8 mouse cellular contexts compared by ENCODE assay signal in the genomic region with DNA sequence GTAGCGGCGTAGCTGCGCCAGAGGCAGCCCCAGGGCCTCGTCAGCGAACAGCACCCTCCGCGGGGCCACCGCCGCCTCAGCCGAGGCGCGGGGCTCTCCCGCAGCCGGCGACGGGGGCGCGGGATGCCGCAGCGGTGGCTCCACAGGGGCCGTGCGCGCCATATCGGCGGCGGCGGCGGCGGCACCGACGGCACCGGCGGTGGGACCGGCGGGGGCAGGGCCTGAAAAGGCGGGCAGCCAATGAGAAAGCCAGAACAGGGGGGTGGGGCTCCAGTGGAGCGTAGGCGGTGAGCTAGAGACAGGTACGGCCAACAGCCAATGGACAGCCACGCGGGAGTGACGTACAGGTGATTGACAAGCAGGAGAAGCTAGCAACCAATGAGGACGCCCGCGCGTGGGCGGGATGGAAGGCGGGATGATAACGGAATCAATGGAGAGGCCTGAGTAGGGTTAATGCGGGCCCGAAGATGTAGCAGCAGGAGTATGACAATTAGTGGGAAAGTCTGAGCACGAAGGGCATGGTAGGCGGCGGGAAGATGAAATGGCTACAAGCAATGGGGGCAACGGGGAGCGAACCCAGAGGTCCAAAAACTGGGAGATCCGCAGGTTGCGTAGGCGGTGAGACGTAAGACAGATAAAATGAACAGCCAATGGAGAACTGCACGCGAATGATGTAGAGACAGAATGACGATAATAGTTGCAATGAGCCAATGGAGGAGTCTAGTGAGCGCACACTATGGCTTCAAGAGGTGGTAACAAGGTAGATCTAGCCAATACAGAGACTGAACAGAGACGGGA. TPM values are rescaled to one million over a fixed set of nuclear protein-coding genes. Genes with fewer than 3 reads are reported as not detected.
DNase-seq lines count a peak whose midpoint lies in the region; ATAC-seq and TF ChIP-seq lines count a peak whose summit lies in the region.

A gene (minus strand): TSS at position 197 of the 798 bp plus-strand sequence.

- peak; percentile 6; the same call in 1 of the 2 replicates for TF ChIP-seq POLR2A in bone marrow, adult 2 months (IDR thresholded peaks at IDR 0.05; ENCODE audit: borderline replicate concordance, control insufficient read depth, low read depth, low read length)
- 0 out of 2 replicates have a peak, but pooled peaks have one; percentile 23 for TF ChIP-seq POLR2A in limb, embryonic 14.5 days (IDR thresholded peaks at IDR 0.05; ENCODE audit: borderline replicate concordance, extremely low read depth, insufficient read depth, insufficient read length)

- H3K27ac ChIP-seq in bone marrow, adult 2 months (ENCODE audit: control insufficient read depth, insufficient read depth, low read depth, low read length, poor library complexity), result peak within 1 kb of the TSS; percentile 94
- peak within 1 kb of the TSS; percentile 80 for H3K27ac ChIP-seq in embryonic facial prominence, embryonic 15.5 days (replicated peaks)
- H3K27ac ChIP-seq in limb, embryonic 14.5 days (replicated peaks; ENCODE audit: low read depth, low read length), result peak within 1 kb of the TSS; percentile 74
- peak within 1 kb of the TSS; percentile 90 for H3K27ac ChIP-seq in midbrain, postnatal 0 days (ENCODE audit: low read depth, low read length)

- H3K27me3 ChIP-seq in embryonic facial prominence, embryonic 15.5 days, result no peaks in the 10 kb centered on the region
- H3K27me3 ChIP-seq in limb, embryonic 14.5 days (ENCODE audit: control insufficient read depth, insufficient read depth, low read length), result no peaks in the 10 kb centered on the region
- H3K27me3 ChIP-seq in midbrain, postnatal 0 days (ENCODE audit: insufficient read depth, low read length), result no peaks in the 10 kb centered on the region

- peak within 1 kb of the TSS; percentile 81 for H3K4me3 ChIP-seq in bone marrow, adult 2 months (replicated peaks; ENCODE audit: control insufficient read depth, low read depth, low read length)
- peak within 1 kb of the TSS; percentile 61 for H3K4me3 ChIP-seq in embryonic facial prominence, embryonic 15.5 days (replicated peaks)
- H3K4me3 ChIP-seq in limb, embryonic 14.5 days (replicated peaks; ENCODE audit: low read length), result peak within 1 kb of the TSS; percentile 59
- peak within 1 kb of the TSS; percentile 49 for H3K4me3 ChIP-seq in midbrain, postnatal 0 days (ENCODE audit: low read depth, low read length)

- H3K36me3 ChIP-seq in embryonic facial prominence, embryonic 15.5 days, result no peaks in the 10 kb centered on the region
- H3K36me3 ChIP-seq in limb, embryonic 14.5 days (ENCODE audit: control insufficient read depth, insufficient read depth, low read length), result no peaks in the 10 kb centered on the region
- no peaks in the 10 kb centered on the region for H3K36me3 ChIP-seq in midbrain, postnatal 0 days (ENCODE audit: insufficient read depth, low read length)

- 19% methylated on average over 64 of the region's 65 CpGs for WGBS in bone marrow, adult 2 months
- WGBS in embryonic facial prominence, embryonic 15.5 days, result 15% methylated on average over 56 of the region's 65 CpGs
- 22% methylated on average over 29 of the region's 65 CpGs for WGBS in limb, embryonic 14.5 days
- 20% methylated on average over 42 of the region's 65 CpGs for WGBS in midbrain, postnatal 0 days

- peak; percentile 98 for ATAC-seq in embryonic facial prominence, embryonic 15.5 days (ENCODE audit: insufficient number of reproducible peaks, low FRiP score, low TSS enrichment, low read depth)
- peak; percentile 99 for ATAC-seq in limb, embryonic 14.5 days (ENCODE audit: low FRiP score, low read depth)
- peak; percentile 99 for ATAC-seq in midbrain, postnatal 0 days (ENCODE audit: low FRiP score)

- peak within 1 kb of the TSS; percentile 55 for H3K9ac ChIP-seq in embryonic facial prominence, embryonic 15.5 days
- H3K9ac ChIP-seq in limb, embryonic 14.5 days (ENCODE audit: low read depth, low read length, severe bottlenecking), result peak within 1 kb of the TSS; percentile 73
- H3K9ac ChIP-seq in midbrain, postnatal 0 days (replicated peaks; ENCODE audit: low read length, poor library complexity, severe bottlenecking), result peak within 1 kb of the TSS; percentile 69

- no peaks in the 10 kb centered on the region for H3K9me3 ChIP-seq in embryonic facial prominence, embryonic 15.5 days (replicated peaks)
- no peaks in the 10 kb centered on the region for H3K9me3 ChIP-seq in limb, embryonic 14.5 days (ENCODE audit: control insufficient read depth, low read length)
- no peaks in the 10 kb centered on the region for H3K9me3 ChIP-seq in midbrain, postnatal 0 days (ENCODE audit: low read length)

- no peak for TF ChIP-seq CTCF in bone marrow, adult 2 months (IDR thresholded peaks at IDR 0.05; ENCODE audit: control insufficient read depth, insufficient read depth, low read length)
- TF ChIP-seq CTCF in midbrain, postnatal 0 days (IDR thresholded peaks at IDR 0.05), result no peak

- H3K4me2 ChIP-seq in embryonic facial prominence, embryonic 15.5 days (replicated peaks), result peak within 1 kb of the TSS; percentile 63
- peak within 1 kb of the TSS; percentile 55 for H3K4me2 ChIP-seq in limb, embryonic 14.5 days (replicated peaks; ENCODE audit: low read depth, low read length, severe bottlenecking)
- peak within 1 kb of the TSS; percentile 53 for H3K4me2 ChIP-seq in midbrain, postnatal 0 days (ENCODE audit: low read depth, low read length, poor library complexity, severe bottlenecking)

- no peaks in the 10 kb centered on the region; the same call in none of the 2 replicates for H3K4me1 ChIP-seq in bone marrow, adult 2 months (ENCODE audit: control insufficient read depth, insufficient read depth, low read length)
- peaks cover 8% of the 10 kb centered on the region for H3K4me1 ChIP-seq in embryonic facial prominence, embryonic 15.5 days
- 0 out of 2 replicates have a peak, but pooled peaks cover 2% of the 10 kb centered on the region for H3K4me1 ChIP-seq in limb, embryonic 14.5 days (ENCODE audit: control insufficient read depth, insufficient read depth, low read length)
- H3K4me1 ChIP-seq in midbrain, postnatal 0 days (ENCODE audit: insufficient read depth, low read length), result peaks cover 4% of the 10 kb centered on the region; the same call in 1 of the 2 replicates

- DNase-seq in 416B (ENCODE audit: low read depth), result peak; percentile 96
- DNase-seq in heart, adult 8-10 months (ENCODE audit: low spot score), result peak; percentile 91
- DNase-seq in kidney, adult 9 months, result peak; percentile 96
- DNase-seq in limb, embryonic 14.5 days (ENCODE audit: low spot score), result peak; percentile 96
- peak; percentile 97 for DNase-seq in midbrain, postnatal 0 days (ENCODE audit: low spot score)
- peak; percentile 80 to 85 for DNase-seq in spleen, postnatal 14 days (ENCODE audit: low spot score in 2 of 2)

RNA-seq across cellular contexts. Expression of the gene that starts here (rescaled TPM):
- 0.43 TPM in 1 of 2 replicates, not detected in the other for polyA plus RNA-seq in bone marrow, adult 2 months (2011; ENCODE audit: insufficient read depth, insufficient read length, low replicate concordance, missing spikeins)
- polyA plus RNA-seq in embryonic facial prominence, embryonic 15.5 days (2015; fragmentation: Nextera tagmentation; extraction: Ambion mirVana), result 2.3 and 2.6 TPM in 2 replicates
- 1 to 10 TPM; 3.5 to 5.7 (median 4.6) TPM for total RNA-seq in heart, adult 8-10 months (2022)
- 6.0 and 6.4 TPM in 2 replicates for polyA plus RNA-seq in limb, embryonic 14.5 days (2012; rRNA removed)
- polyA plus RNA-seq in limb, embryonic 14.5 days (2014; fragmentation: Nextera tagmentation; extraction: Ambion mirVana), result 1.4 and 1.5 TPM in 2 replicates
- 19.4 and 27.3 TPM in 2 replicates for total RNA-seq in midbrain, postnatal 0 days (2014; rRNA removed)
- polyA plus RNA-seq in midbrain, postnatal 0 days (2015; fragmentation: Nextera tagmentation; extraction: Ambion mirVana), result 8.4 and 9.4 TPM in 2 replicates

Comparison
In these comparisons a context has a peak if more than half of its experiments do, and no peak if none do; other contexts are left out.
1. Peak in every context shown above with its lines: DNase-seq, ATAC-seq, H3K4me3 ChIP-seq and H3K27ac ChIP-seq.